Mouse (Mus musculus) mouse trophoblast stem cell (cell line): ENCODE measurements at regions not wholly inside any gene's neighbourhood (a gene's known extent, or its start where the extent isn't known, plus 50 kb on each side); places are given as distances from the start of the nearest gene placed in this dataset.

ENCODE experiments used
- in situ Hi-C, 2 experiments: fragments of 300-500 bp; cut with MseI, MboI; formaldehyde crosslinking; loops; 2 replicates in 1 of 2; 3 replicates in 1 of 2; pipeline ENCODE4 v1.15.1; 2025

- in situ Hi-C loops, result loop anchor here in 1 of 2 experiments (10.0 kb wide), 1 partner anchor 145 kb away; the partner anchor contains the start of gene Cited2
Observed at GRCm38 (mm10) chr10:17579463-17579862, 143.6 kb upstream of the Cited2 start.

DNA sequence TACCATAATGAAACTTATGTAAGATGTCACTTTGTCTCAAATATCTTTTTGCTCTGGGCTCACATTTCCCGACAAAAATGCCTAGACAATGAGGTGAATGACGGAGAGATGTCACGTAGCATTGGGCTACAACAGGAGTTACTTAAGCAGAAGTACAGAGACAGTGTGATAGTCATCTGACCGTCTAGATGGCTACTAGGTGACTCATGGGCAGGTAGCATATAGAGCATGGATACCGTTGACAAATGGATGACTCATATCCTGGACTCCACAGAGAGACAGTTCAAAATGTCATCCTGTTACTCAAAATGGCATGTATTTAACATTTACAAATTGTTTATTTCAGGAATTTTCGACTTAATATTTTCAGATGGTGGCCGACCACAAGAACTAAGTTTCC is 138.2 kb upstream of the Cited2 start:
- in situ Hi-C loops, result no loop called here

DNA sequence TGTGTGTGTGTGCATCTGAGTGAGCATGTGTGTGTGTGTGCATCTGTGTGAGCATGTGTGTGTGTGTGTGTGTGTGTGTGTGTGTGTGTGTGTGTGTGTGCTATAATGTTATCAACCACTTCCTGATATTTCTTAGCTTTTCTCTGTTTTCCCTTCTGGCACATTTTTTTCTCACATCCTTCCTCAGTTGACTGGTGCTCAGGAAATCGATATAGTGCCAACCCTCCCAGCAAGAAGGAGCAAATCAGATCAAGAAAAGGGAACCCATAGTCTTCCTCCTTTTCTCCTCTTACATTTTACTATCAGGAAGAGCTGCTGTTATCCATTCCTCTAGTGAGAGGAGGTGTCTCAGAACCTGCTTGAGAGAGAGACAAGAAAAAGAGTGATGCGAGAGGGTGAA is 136.1 kb upstream of the Cited2 start:
- in situ Hi-C loops, result no loop called here

DNA sequence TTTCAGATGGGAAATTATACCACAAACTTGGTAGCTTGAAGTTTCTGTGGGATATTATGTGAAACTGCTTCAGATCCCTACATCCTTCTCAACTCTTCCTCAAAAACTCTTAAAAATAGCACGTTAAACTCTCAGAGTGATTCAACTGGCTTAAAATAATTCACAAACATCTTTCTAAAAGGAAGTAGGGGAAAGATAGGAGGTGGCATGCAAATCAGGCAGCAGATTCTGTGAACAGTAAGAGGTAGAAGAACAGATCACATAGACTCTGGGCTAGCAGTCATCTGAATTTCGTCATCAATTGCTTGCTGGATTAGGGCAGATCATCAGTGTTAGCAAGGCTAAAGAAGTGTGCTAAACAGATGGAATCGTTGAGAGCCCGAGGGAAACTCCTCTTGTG is 133.9 kb upstream of the Cited2 start:
- in situ Hi-C loops, result no loop called here

GRCm38 (mm10) chr10:17590195-17590594 is 132.8 kb upstream of the Cited2 start:
- in situ Hi-C loops, result no loop called here

DNA sequence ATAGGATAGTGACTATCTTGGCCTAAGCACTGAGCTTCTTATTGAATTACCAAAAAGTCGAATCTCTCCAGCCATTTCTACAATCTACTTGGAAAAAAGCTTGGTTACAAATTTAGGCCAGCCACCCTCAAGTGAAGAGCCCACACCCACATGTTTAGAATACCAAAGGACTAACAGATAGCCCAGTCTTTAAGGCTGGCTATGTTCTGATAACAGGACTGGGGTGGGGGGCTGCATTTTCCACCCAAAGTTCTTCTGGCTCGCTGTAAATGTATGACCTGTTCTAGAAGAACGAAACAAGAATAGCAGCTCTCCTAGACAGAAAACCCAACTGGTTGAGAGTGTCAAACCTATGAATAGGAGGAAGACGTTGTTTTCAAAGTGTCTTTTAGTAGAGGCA is 130.6 kb upstream of the Cited2 start:
- in situ Hi-C loops, result no loop called here

DNA sequence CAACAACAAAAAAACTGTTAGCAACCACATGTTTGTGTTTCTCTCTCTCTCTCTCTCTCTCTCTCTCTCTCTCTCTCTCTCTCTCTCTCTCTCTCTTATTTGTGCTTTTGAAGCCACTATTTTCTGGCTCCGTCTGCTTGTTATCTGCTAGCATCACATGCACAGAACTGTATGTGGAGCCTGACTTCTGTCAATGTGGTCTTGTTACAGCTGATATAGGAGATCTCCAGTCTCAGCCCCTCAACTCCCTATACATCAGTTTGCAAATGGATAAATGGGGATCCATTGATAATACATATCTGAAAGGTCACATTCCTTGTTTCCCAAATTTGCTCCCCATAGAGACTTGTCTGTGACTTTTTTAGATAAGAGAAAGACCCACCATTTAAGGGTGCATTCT is 126.9 kb upstream of the Cited2 start:
- in situ Hi-C loops, result no loop called here

DNA sequence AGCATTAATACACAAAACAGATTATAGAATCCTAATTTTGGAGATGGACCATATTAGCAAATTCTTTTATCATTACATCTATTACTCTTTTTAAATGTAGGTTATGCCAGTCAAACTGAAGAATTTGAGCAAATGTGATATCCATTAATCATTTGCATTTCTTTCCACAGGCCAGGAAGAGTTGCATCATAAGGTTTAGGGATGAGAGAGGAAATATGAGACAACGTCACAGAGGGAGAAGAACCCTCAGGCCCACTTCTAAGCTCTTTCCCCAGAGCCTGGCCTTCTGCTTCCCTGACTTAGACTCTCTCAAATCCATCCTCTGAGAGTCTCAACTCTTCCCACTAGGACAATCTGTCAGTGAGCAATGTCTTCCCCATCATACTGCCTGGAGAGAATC is 126.3 kb upstream of the Cited2 start:
- in situ Hi-C loops, result no loop called here

GRCm38 (mm10) chr10:17599246-17599645 is 123.8 kb upstream of the Cited2 start:
- in situ Hi-C loops, result no loop called here

DNA sequence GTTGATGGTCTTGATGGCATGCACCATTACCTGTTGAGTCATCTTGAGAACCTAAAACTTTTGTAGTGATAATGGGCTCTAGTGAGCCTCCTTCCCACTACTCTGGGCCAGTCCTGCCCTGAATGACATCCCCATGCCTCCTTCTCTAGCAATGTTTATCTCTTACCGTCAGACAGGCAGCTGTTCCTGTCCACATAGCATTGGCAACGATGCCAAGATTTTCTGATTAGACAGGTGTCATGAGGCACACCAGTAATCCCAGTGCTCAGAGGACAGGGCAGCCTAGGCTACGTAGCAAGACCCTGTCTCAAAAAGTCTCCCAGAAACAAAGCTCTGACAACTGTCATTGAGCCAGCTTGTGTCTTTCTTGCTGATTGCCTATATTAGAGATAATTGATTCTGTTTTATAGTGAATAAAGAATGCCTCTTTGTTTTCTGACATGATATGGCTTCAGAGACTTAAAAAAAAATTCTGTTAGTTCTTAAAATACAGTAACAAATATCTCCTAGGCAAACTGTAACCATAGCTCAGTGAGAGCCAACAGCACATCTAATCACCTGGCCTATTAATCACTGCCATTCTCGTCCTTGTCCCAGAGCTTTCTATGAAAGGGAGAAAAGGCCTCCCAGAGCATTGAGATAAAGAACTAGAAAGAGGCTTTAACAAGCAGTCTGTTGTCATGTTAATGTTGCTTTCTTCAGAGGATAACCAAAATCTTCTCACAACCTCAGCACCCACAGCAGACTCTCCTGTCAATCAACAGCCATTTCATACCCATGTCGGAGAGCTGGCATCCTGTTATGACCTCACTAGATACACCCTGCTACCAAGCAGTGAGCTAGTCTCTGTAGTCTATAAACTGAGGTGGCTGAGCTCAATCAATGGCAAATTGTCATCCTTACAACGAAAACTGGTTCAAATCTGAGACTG is 122.9 kb upstream of the Cited2 start:
- in situ Hi-C loops, result no loop called here

- in situ Hi-C loops, result no loop called here
Observed at GRCm38 (mm10) chr10:17600762-17601108, 122.3 kb upstream of the Cited2 start.

DNA sequence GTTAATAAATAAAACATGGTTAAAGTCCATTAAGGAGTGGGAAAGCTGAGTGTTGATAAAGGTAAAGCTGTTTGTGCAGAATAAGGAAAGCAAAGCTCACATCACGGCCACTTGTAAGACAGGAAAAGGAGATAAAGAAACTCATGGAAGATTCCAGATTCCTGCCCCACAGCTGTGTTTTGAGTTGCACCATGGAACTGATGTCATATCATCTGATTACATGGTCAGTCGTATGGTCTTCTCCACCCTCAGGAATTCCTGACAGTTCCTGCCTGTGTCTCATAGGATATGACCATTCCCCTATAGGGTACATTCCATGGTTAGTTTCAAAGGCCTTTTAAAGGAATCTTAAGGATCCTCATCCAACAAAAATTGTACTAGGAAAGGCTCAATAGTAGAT is 120.6 kb upstream of the Cited2 start:
- in situ Hi-C loops, result no loop called here

DNA sequence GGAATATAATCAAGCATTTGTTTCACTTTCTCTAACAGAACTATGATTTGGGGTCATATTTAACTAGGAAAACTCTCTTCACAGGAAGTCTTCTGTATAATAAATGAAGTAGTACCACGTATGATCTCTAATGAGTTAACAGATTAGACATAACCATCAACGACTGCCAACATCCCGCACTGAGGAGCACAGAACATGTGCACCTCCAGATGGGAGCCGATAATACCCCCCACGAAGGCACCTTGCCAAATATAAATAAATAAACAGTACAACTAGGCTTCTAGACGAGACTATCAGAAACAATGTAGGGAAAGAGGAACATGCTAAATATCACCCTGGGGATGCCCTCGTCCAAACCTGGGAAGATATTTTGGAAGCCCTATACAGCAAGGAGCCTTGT is 114.8 kb upstream of the Cited2 start:
- in situ Hi-C loops, result no loop called here

DNA sequence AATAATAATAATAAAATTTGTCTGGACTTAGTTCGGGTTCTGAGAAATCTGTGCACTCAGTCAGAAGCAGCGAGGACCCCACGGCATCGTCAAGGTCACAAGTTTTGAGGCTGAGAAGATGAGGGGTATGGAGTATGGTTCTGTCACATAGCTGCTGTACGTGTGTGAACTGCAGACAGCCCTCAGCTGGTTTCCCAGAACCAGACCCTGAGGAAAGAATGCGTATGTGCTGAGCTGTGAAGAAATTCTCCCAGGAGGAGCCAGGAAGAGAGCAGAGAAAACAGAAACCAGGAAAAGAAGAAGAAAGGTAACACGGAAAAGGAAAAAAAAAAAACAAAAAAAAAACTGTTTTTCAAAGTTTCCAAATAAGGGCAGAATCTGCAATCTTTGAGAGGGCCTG is 112.4 kb upstream of the Cited2 start:
- in situ Hi-C loops, result no loop called here

- in situ Hi-C loops, result no loop called here
Observed at GRCm38 (mm10) chr10:17613281-17613680, 109.7 kb upstream of the Cited2 start.

DNA sequence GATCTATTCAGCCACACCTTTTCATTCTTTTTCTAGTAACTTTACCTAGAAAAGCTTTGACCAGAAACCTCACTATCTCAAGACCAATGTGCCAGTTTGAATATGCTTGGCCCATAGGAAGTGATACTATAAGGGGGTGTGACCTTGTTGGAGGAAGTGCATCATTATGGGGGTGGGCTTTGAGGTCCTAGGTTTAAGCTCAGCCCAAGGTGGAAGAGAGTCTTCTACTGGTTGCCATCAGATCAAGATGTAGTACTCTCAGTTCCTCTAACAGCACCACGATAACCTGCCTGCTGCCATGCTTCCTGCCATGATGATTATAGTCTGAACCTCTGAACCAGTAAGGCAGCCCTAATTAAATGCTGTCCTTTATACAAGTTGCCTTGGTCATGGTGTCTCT is 105.0 kb upstream of the Cited2 start:
- in situ Hi-C loops, result no loop called here

- in situ Hi-C loops, result no loop called here
Observed at GRCm38 (mm10) chr10:17619617-17620016, 103.4 kb upstream of the Cited2 start.

GRCm38 (mm10) chr10:17621703-17622385 is 101.2 kb upstream of the Cited2 start:
- in situ Hi-C loops, result no loop called here

GRCm38 (mm10) chr10:17622802-17623201 is 100.2 kb upstream of the Cited2 start:
- in situ Hi-C loops, result no loop called here

- in situ Hi-C loops, result no loop called here
Observed at GRCm38 (mm10) chr10:17629709-17630108, 93.3 kb upstream of the Cited2 start.

- in situ Hi-C loops, result no loop called here
Observed at GRCm38 (mm10) chr10:17630861-17631581, 92.0 kb upstream of the Cited2 start.

- in situ Hi-C loops, result no loop called here
Observed at GRCm38 (mm10) chr10:17631817-17632216, 91.2 kb upstream of the Cited2 start.
